Mouse (Mus musculus) cerebellum, postnatal 14 days (tissue): ENCODE measurements around the gene Ranbp17.

Source experiments
- DNase-seq, 2 experiments: peaks; one replicate each; pipeline ENCODE4 v3.0.0; 2021; ENCODE audit warnings: mixed read lengths in 2 of 2

The Ranbp17 gene

DNA sequence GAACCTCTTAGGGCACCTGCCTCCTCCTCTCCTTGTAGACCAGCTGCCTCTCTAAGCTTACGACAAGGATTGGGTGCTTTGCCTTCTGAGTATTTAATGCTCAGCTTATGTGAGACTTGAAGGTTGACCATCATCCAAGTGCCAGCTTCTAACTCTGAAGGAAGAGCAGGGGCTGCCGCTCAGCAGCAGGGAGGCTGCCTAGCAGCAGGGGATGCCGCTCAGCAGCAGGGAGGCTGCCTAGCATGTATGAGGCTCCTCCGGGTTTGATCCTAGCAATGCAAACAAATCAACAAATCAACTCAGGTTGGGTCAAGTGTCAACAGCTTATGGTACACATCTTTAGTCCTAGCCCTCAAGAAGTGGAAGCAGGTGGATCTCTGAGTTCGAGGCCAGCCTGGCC lies 281.5 kb downstream of the Ranbp17 start:
- DNase-seq = no peak

DNA sequence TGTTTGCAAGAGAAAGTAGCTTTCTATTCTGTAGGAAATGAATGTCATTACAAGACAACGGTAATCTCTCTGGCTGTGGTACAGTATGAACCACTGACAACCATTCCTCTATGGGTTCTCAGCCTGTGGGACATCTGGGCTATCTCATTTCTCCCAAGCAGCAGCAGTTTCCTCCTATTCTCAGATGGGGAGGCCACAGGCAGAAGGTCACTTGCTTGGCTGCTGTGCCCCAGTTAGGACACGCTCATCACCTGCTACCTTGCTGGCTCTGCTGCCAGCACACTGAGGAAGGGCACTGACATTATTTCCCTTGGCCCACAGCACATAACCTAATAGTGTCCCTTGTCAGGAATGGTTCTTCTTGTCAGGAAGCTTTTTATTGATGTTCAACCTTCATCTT lies 285.4 kb downstream of the Ranbp17 start:
- DNase-seq = no peak

DNA sequence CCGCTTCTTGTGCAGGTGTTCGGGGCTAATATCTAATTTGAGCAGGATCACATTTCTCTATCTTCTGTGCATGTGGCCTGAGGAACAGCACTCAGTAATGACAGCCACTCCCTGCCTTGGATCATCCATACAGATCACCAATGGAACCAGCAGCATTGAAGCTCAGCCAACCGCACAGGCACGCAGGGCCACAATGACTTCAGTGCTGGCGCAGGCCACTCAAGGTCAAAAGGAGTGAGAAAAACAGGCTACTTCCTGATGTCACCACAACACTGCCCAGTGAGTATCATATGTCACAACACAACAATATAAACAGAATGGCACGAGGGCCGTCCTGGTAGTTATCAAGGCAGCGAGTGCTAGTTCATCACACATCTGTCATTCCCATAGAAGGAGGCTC lies 287.0 kb downstream of the Ranbp17 start:
- DNase-seq = no peak

DNA sequence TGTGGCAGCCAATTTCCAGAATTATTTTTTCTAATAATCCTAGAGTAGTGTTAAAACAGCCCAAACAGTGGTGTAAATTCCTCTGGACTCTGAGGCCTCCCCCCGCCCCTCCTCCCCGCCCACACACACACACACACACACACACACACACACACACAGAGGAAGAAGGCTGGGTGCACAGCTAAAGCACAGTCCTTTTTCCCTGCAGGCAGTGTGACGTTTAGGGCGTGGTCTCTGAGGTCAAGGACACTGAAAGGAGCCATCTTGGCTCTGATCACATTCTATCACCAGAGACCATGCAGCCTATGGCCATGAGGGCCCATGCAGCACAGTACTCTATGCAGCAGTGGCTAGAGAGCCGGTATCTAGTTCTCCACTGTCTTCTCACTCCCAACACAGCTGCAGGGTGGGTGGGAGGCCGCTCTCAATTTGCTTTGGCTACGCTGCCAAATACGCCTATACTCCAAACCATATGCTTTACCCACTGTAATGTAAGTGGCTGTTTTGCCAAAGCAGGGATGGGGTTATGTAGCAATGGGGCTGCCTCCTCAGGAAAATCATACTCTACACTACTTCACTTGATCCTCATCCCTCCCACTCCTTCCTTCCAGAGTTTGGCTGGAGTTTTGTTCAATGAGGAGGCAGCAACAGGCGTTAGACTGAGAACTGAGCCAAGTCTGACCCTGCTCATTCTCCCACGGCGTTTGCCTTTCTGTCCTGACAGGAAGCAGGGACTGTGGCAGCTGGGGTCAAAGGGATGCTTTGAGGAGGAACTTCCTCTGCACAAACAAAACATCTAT lies 291.8 kb downstream of the Ranbp17 start:
- DNase-seq = no peak

DNA sequence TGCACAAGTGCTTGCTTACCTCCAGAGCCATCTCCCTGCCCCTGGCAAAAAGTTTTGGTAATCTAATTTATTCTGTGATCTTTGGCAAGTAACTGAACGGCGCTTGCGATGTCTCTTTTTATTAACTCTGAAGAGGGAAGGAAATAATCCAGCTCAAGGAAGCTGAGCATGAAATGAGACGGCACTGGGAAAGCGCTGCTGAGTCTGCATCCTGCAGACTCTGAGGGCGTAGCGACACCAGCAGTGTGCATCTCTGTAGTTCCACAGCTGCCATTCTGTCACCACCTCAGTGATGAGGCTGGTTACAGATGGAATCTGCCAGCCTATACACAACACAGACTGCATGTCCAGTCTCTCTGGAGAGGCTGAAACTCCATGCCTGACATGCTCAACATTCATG lies 292.8 kb downstream of the Ranbp17 start:
- DNase-seq = no peak

DNA sequence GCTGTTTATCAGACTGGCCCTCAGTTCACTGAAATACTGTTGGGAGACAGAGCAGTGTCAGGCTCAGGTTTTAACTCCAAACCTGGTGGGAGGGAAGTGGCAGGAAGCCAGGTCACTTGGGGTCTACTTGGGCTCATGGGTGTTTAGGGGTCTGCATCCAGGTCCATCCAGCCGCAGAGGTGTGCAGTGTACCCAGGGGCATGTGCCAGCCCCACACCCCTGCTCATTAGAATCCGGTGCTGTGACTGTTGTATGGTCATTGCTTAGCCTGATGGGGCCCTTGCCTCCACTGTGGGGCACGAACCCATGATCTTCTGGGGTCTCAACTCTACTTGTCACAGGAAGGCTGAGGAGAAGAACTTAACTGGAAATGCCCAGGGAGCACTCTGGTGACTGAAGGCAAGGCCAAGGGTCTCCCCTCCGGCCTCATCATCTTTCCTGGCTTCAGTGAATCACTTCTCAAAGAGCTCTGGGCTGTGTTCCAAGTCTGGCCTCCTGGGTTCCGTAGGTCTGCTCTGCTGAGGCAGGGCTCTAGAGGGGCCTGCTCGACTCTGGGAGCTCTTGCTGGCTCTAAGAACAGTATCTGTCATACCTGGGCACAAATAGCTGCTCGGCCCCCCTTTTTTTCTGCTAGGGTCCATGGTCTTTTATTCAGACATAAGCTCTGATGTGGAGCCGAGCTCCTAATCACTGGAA lies 296.0 kb downstream of the Ranbp17 start:
- DNase-seq = peak; percentile 79

DNA sequence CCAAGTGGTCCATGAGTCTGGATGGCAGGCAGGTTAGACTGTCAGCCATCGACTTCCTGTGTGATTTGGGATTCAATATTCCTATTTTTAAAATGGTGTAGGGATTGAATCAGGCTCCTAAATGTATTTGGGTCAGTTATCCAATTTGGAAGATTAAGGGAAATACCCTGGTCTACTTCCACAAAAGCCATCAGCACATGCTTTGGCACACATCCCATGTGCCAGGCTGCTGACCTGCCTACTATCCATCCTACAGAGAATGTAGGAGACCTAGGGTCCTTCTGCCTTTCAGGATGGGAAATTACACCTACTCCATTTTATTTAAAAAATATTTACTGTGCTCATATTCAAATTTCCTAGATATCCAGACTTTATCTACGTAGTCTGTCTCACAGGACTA lies 306.1 kb downstream of the Ranbp17 start:
- peak in 1 of 2 experiments; percentile 44 for DNase-seq

DNA sequence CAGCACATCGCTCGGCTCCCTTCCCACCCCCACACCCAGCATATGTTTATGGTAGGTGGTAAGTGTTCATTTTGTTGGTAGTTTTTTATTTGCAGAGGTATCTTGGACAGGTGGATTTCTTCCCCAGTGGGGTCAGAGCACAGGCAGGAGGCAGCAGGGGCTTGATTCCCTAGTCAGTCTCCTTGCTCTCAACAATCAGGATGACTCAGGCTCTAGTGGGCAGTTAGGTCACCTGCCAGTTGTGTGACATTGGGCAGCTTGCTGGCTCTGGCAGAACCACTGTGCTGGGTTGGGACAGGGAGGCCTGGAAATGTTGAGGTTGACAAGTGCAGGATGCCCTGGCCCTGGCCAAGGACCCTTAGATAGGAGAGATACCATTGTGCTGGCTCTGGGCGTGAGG lies 308.6 kb downstream of the Ranbp17 start:
- DNase-seq = peak in 1 of 2 experiments; percentile 44

DNA sequence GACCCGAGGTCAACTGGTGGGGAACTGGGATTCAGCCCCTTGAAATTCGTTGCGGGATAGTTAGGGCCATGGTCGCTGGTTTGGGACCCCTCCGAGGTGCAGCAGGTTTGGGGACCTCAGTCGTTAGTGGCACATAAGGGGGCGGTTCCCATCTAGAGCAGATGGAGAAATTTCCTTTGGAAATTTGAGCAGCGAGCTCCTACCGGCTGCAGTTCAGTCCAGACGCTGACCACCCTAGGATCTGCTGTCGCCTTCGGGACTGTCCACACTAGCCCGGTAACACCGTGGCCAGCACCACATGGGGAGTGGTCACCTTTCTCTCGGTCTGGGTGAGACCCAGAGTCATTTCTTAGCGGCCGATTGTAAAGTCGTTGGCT lies 309.2 kb downstream of the Ranbp17 start:
- DNase-seq = peak in 1 of 2 experiments; percentile 44

DNA sequence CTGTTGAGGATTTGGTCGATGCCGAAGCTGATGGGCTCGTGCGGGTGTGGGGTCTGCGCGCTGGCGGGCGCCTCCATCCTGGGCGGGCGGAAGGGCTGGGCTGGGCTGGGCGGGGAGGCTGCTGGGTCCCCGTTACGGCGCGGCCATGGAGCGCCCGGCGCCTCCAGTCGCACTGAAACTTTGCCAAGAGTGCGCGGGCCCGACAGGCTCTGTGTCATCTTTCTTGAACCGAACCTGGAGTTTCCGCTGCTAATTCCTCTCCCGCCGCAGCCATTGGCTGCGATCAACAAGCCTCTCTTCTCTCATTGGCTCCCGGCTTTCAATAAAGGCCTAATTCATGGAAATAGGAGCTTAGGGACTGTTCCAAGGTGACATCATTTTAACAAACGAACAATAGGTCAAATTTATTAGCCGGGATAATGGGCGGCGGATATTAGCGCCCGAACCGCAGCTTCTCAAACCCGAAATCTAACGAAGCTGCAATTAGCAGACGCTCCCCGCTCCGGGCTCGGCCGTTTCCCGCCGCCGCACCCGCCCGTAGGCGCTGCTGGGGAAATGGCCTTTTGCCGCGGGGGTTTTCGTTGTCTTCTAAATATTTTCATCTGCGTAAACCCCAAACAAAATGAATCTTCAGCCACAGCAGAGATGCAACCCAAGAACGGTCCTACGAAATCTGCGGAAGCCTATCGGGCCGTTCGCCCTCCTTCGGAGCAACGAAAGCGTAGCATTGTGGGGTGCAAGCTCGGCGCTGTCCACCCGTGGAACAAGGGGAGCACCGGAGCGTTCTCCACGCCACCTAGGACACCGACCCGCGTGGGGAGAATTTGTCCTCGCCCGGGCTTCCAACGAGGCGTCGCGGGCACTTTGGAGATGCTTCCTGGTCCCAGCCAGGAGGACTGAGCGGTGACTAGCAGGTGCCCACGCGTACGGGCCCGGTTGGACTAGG lies 309.9 kb downstream of the Ranbp17 start, which contains the start of gene Tlx3:
TSS of gene Tlx3 (minus strand) at position 207 of the 946 bp plus-strand sequence.
- peak; percentile 90 for DNase-seq

DNA sequence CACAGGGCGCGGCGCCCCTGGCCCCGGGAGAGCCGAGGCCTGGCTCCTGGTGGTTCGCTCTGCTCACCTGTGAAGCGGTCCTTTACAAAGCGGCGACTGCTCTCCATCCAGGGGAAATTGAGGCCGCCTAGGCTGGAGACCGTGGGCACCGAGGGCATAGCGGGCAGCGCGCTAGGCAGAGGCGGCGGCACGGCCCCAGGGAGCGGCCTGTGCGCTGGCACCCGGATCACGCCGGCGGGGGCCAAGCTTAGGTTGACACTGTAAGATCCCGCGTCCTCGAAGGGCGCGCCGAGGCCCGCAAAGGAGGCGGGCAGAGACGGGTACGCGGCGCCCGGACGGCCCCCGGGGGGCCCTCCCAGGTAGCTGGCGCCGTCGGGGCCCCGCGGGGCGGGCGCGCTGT lies 310.6 kb downstream of the Ranbp17 start:
- DNase-seq = peak; percentile 56 to 63

DNA sequence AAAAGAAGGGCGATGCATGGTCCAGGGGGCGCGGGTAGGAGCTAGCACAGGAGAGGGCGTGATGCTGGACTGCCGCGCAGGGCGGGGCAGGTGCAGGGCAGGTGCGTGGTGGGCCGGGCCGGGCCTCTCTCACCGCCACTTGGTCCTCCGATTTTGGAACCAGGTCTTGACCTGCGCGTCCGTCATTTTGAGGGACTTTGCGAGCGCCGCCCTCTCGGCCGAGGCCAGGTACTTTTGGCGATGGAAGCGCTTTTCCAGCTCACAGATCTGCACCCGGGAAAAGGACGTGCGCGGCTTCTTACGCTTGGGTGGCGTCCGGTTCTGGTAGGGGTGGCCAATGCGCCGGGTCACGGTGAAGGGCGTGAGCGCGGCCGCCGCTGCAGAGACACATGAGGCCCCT lies 311.2 kb downstream of the Ranbp17 start:
- peak; percentile 77 to 81 for DNase-seq

DNA sequence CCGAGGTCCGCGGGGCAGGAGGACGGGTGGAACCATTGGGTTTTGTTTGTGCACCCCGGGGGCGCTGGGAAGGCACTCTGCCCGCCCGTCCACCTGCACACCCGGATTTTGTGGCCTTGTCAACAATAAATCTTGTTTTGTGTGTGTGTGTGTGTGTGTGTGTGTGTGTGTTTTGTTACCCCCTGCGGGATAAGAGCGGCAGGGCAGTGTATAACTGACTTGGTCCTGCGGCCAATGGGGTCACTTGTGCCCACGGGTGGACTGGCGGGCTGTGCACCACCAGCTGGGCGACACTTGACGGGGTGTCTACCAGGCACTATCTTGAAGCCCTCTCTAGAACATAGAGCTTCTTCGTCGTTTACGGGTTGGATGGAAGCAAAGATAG lies 311.9 kb downstream of the Ranbp17 start:
- DNase-seq = peak in 1 of 2 experiments; percentile 64

DNA sequence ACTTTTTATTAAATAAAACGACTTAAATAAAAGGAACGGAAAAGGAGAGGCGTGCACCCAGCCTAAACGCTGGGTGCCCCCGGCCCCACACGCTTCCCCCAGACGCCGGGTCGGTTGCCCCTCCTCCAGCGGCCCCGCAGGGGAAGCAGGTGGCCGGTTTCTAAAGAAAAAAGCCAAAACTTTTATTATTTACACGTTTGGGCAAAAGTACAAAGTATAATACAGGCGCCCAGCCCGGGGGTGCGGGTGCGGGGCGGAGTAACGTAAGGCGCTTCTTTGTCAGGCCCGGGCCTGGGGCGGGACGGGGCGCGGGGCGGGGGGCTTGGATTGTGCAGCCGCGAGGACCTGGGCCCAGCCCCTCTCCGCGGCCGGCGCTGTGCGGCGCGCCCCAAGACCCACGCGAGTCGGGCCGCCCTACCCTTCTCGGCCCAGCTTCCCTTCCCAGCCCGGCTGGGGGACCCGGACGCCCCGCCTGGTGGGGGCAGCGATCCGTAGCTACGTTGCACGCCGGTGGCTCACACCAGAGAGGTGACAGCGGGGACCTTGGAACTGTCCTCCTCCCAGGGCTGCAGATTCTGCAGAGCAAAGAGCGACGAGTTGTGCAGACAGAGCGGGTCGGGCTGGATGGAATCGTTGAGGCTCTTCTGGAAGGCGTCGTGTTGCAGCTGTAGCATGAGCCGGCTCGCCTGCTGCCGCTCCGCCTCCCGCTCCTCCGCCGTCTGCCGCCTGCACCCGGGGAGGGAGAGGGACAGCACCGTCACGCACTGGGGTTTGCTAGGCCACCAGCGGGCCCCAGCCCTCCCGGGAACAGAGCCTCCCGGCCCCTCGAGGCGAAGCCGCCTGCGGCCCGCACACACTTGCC lies 312.6 kb downstream of the Ranbp17 start:
- peak; percentile 62 to 69 for DNase-seq

DNA sequence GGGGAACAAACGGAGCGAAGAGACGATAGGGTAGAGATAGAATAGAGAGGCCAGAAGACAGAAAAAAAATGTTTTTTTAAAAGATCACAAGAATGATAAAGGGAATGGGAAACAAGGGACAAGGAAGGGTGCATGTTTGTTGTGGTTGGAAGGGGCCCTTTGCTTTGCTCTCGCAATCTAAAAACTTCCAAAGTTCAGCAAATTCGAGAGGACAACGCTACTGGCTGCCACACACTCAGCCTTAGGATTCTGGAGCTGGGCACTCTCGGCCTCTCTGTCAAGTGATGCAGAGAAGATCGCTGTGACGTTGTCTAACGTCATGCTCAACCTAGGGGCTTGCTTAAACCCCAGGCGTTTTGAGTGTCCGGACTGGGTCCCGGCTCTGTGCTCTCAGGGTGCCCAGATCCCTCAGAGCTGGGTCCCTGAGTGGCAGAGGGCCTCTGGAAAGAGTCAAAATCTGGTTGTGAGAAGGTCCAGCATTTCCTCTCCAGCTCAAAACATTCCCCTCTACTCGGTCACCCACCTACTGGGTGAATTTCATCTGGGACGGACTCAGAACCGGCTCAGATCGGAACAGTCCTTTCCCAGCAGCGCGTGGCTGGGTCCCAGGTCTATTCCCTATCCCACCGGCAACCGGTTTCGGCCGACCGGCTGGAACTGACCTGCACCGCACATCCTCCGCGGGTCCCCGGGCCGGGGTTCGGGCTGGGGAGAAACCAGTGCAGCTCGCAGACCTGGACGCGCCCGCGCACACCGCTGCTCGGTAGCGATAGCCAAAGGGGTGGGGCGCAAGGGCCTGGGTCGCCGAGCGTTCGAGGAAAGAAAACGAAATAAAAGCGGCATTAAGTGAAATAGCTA lies 313.4 kb downstream of the Ranbp17 start:
- peak; percentile 62 to 68 for DNase-seq

DNA sequence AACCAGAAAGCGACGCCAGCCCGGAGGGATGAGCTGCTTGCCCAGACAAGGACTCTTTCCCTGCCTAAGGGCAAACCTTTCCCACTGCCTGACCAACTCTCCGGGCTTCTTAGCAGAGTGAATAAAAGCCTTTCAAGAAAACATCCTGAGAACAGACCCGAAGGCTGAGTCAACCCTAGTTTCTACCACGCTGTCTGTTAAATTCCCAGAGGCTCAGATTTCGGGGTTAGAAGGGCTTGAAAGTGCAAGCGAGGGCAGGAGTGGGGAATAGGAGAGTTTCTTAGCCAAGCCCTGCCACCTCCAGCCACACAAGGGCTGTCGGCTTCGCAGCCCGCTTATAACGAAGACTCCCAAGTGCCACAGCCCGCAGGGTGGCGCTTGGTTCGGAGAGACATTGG lies 314.4 kb downstream of the Ranbp17 start:
- DNase-seq = peak; percentile 43 to 47

DNA sequence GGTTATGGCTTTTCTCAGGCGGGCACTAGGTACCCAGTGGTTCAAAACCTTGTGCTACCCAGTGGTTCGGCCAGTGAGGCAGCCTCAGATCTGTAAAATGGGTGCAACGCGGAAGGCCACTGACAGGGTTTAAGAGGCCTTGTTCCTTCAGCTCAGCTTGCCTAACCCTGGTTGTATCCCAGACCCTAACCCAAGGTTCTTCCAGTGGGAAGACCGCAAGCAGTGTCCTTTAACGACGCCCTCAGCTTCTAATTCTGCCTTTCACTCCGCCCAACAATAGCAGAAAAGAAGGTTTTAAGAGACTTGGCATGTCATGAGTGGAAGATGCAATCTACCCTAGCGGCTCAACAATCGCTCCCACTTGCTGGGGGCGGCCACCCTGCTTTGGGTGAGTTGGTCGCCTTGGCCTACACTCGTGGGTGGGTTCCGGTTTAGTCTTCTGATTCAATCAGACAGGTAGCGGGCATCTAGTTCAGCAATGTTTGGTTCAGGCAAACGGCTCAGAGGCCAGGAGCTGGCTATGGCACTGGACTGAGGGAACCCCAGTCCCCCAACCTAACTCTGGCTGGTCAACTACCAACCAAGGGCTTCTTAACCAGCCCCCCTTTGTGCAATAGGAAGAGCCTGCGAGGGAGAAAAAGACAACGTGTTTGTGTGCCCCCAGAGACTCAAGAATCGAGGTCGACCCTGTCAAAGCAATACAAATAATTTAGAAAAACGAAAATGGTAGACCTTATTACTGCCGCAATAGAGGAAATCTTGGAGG lies 315.0 kb downstream of the Ranbp17 start:
- DNase-seq = peak; percentile 17 to 34

DNA sequence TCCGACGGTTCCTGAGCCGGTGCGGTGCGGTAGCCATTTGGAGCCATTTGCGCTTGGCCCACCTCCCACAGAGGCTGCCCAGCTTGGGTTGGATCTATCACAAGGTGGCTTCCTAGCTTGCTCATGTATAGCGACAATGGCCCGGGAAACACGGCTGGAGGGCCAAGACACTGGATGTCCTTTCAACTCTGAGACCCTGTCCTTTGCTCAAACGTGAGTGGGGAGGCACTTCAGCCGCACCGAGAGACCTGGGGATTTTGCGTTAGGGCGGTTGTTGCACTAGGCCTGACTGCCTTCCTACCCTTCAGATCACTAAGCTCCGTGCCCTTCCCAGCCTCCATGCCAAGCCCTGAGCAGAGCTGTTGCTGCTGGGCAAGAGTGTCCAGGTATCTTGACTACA lies 315.9 kb downstream of the Ranbp17 start:
- peak; percentile 63 to 69 for DNase-seq

DNA sequence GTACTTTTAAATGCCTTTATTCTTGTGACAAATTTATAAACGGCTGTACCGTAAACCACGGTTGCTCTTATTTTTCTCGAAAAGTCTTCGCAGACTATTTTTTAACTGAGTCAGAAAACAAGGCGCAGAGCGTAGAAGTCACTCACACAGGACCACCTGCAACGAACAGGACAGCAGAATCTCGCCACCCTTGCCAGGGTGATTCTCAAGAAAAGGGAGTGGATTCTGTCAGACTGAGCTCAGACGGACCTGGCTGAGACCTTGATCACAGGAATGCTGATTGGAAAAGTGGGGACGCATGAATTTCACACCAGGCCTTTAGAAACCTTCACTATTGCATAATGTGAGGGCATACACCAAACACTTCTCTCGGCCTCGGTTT lies 316.4 kb downstream of the Ranbp17 start:
- DNase-seq = peak; percentile 28 to 41

DNA sequence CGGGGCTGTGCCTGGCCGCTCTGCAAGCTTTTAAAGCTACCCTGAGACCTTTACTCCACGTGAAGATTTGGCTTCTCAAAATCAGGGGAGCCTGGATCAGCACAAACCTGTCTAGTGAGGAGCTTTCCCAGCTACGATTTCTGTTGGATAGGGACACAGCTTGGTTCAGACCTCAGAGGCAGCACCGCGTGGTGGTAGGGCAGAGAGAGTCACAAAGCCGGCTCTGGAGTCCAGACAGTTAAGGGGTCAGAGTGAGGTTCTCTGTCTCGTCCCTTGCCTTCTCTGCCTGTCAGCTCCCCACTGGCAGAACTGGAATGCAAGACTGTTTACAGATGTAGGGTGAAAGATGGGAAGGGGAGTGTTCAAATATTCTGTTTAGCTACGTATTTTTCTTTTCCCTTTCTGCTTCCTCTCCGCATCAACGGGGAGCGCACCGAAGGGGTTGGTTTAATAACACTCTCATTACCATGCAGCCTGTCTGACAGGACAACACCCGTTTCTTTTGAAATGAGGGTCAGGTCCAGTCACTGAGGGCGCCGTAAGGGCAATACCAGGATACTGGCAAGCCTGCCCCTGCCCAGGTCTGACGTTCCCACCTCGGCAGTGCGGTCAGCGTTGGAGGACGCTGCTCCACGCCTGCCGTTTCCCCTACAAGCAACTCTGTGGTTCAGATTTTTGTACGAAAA lies 317.0 kb downstream of the Ranbp17 start:
- DNase-seq = peak; percentile 38 to 54
